Mouse (Mus musculus) embryonic fibroblast, embryonic 13.5 days (primary cell): ENCODE measurements around the gene Aplp2.

Source experiments
- CTCF ChIP-seq: IDR thresholded peaks from 2 replicates; pipeline ENCODE4 v1.5.1; 2011; ENCODE audit warnings: mild to moderate bottlenecking, control low read depth, low read length, moderate library complexity, borderline replicate concordance; ENCODE audit not compliant: insufficient read depth
- POLR2A ChIP-seq: IDR thresholded peaks from 2 replicates; pipeline ENCODE4 v1.6.1; 2011; ENCODE audit warnings: low read depth, mild to moderate bottlenecking, control low read depth, low read length, moderate library complexity

DNA sequence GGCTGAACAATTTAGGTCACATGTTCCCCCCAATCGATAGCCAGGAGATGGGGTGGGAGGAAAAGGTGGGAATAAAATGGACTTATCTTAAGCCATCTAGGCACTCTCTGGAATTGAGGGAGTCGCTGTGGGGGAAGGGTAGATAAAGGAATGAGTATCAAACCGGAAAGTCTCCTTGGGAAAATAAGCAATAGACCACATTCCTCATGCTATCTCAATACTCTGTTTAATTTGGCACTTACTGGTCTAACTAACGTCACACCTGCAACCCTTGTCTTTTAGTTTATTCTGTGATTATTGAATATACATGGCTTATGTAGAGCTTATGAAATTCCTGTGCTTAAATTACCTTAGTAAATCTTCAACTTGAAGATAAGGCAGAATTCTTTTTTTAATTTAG is 11.9 kb upstream of the Aplp2 start:
- TF ChIP-seq CTCF: no peak
- TF ChIP-seq POLR2A: no peak
